In the genomic region with DNA sequence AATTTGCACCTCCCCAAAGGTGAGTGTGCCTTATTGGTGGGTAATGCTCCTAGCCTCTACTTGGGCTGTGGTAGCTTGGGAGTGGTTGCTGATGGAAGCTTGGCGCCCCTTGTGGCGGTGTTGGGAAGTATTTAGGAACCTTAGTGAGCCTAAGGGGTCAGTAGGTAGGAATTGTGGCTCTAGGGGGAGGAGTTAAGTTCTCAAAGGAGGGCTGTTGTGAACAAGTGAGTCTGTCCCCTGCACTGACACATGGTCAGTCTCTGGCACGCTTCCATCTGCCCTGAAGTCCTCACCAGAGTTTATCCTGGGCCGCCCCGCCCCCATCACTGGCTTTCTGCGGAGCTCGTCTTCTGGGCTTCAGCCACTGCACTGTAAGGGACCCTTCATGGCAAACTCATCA, we compare ENCODE assay signal across 9 mouse cellular contexts.
DNase-seq lines count a peak whose midpoint lies in the region; ATAC-seq and TF ChIP-seq lines count a peak whose summit lies in the region.
"Had no signal": no experiment of that assay in that cellular context is flagged by ENCODE, and none has a peak within 500 bp of the region (broad histone marks: within the 10 kb centered on the region; RNA-seq: fewer than 3 reads in every experiment).

No protein-coding gene starts in this region.

- H3K4me2 ChIP-seq in forebrain, postnatal 0 days (ENCODE audit: low read depth), result no peak overlapping the region
- H3K4me2 ChIP-seq in liver, postnatal 0 days (ENCODE audit: low read depth, low read length), result no peak overlapping the region
- H3K4me2 ChIP-seq: stomach, embryonic 15.5 days had no signal

- DNase-seq in adrenal gland, adult 18-20 months (ENCODE audit: low spot score in 2 of 2), result peak; percentile 5 to 26
- DNase-seq in adrenal gland, postnatal 4 days (ENCODE audit: low spot score in 2 of 2), result no peak
- DNase-seq in lung, adult 2 months, result peak; percentile 11
- no peak for DNase-seq in lung, postnatal 25 days (ENCODE audit: low spot score)
- DNase-seq in forebrain, postnatal 0 days, result no peak
- peak; percentile 29 for DNase-seq in liver, postnatal 0 days
- no peak for DNase-seq in spleen, postnatal 4 days (ENCODE audit: low spot score in 2 of 2)
- no peak for DNase-seq in left cerebral cortex, postnatal 14 days (ENCODE audit: low spot score in 2 of 2)

- H3K27ac ChIP-seq in forebrain, postnatal 0 days (ENCODE audit: low read depth, low read length), result no peak overlapping the region
- no peak overlapping the region for H3K27ac ChIP-seq in liver, postnatal 0 days (ENCODE audit: low read depth)
- H3K27ac ChIP-seq: stomach, embryonic 15.5 days had no signal

- no peak for ATAC-seq in forebrain, postnatal 0 days
- ATAC-seq in liver, postnatal 0 days, result no peak

- peak; percentile 57 for TF ChIP-seq CTCF in lung, adult 2 months (IDR thresholded peaks at IDR 0.05; ENCODE audit: insufficient read depth, low read length)
- TF ChIP-seq CTCF in forebrain, postnatal 0 days (IDR thresholded peaks at IDR 0.05; ENCODE audit: low read depth), result peak; percentile 63
- TF ChIP-seq CTCF in liver, postnatal 0 days (IDR thresholded peaks at IDR 0.05; ENCODE audit: low read depth), result peak; percentile 61

- TF ChIP-seq POLR2A in lung, adult 2 months (IDR thresholded peaks at IDR 0.05; ENCODE audit: borderline replicate concordance, extremely low read depth, low read depth, low read length), result no peak

- no peaks in the 10 kb centered on the region for H3K4me1 ChIP-seq in lung, adult 2 months (ENCODE audit: control insufficient read depth, insufficient read depth, low read length)
- H3K4me1 ChIP-seq in forebrain, postnatal 0 days (ENCODE audit: insufficient read depth), result no peaks in the 10 kb centered on the region
- H3K4me1 ChIP-seq in liver, postnatal 0 days (ENCODE audit: insufficient read depth), result no peaks in the 10 kb centered on the region
- H3K4me1 ChIP-seq: stomach, embryonic 15.5 days had no signal

- H3K4me3 ChIP-seq in lung, adult 2 months (replicated peaks; ENCODE audit: extremely low read depth, low read depth, low read length), result no peak overlapping the region
- H3K4me3 ChIP-seq in forebrain, postnatal 0 days (ENCODE audit: low read depth, low read length), result no peak overlapping the region
- H3K4me3 ChIP-seq in liver, postnatal 0 days (ENCODE audit: low read depth, low read length), result no peak overlapping the region
- H3K4me3 ChIP-seq: stomach, embryonic 15.5 days had no signal

- no peaks in the 10 kb centered on the region for H3K27me3 ChIP-seq in forebrain, postnatal 0 days (ENCODE audit: insufficient read depth, low read length)
- no peaks in the 10 kb centered on the region for H3K27me3 ChIP-seq in liver, postnatal 0 days (ENCODE audit: insufficient read depth, low read length)
- H3K27me3 ChIP-seq: stomach, embryonic 15.5 days had no signal

- TF ChIP-seq EP300 in liver, postnatal 0 days (IDR thresholded peaks at IDR 0.05; ENCODE audit: low read depth), result no peak

- no peak overlapping the region for H3K9ac ChIP-seq in forebrain, postnatal 0 days
- H3K9ac ChIP-seq in liver, postnatal 0 days (replicated peaks), result no peak overlapping the region
- H3K9ac ChIP-seq: stomach, embryonic 15.5 days had no signal

- intact Hi-C loops in left cerebral cortex, postnatal 14 days (cut with DNase I), result no loop called here

- WGBS in lung, adult 2 months, result 35% methylated on average over 7 of the region's 7 CpGs
- 25% methylated on average over 7 of the region's 7 CpGs for WGBS in forebrain, postnatal 0 days
- 31% methylated on average over 7 of the region's 7 CpGs for WGBS in liver, postnatal 0 days (ENCODE audit: insufficient replicate concordance)

- no peaks in the 10 kb centered on the region for H3K36me3 ChIP-seq in forebrain, postnatal 0 days (ENCODE audit: insufficient read depth)
- no peaks in the 10 kb centered on the region for H3K36me3 ChIP-seq in liver, postnatal 0 days (replicated peaks; ENCODE audit: insufficient read depth, low read length)
- H3K36me3 ChIP-seq: stomach, embryonic 15.5 days had no signal

- no peaks in the 10 kb centered on the region for H3K9me3 ChIP-seq in forebrain, postnatal 0 days (ENCODE audit: low read length)
- H3K9me3 ChIP-seq in liver, postnatal 0 days (ENCODE audit: low read length), result no peaks in the 10 kb centered on the region
- H3K9me3 ChIP-seq: stomach, embryonic 15.5 days had no signal

Comparison
In these comparisons a context has a peak if more than half of its experiments do, and no peak if none do; other contexts are left out.
1. DNase-seq: peak in adrenal gland, adult 18-20 months (2 of 2), lung, adult 2 months (single experiment) and liver, postnatal 0 days (single experiment); none in adrenal gland, postnatal 4 days (0 of 2), lung, postnatal 25 days (single experiment), forebrain, postnatal 0 days (single experiment), spleen, postnatal 4 days (0 of 2) and left cerebral cortex, postnatal 14 days (0 of 2).
2. Peak in every context shown above with its lines, with median percentiles within 50 percentile points of each other: CTCF ChIP-seq.